Mouse (Mus musculus) olfactory bulb, adult 2 months (tissue): Measurements from ENCODE around the gene Vmn2r56.

Experiments used
- CTCF ChIP-seq: fragments of 200-500 bp; IDR thresholded peaks from 2 replicates; pipeline ENCODE4 v1.5.1; 2012; ENCODE audit warnings: low read depth, mild to moderate bottlenecking, low read length, moderate library complexity; ENCODE audit not compliant: insufficient read depth
- POLR2A ChIP-seq: fragments of 200-500 bp; IDR thresholded peaks from 2 replicates; pipeline ENCODE4 v1.6.1; 2012; ENCODE audit warnings: mild to moderate bottlenecking, low read depth, low read length, moderate library complexity; ENCODE audit not compliant: insufficient read depth

GRCm38 (mm10) chr7:12779782-12780150, 45.0 kb upstream of the Vmn2r56 start:
- TF ChIP-seq CTCF (no peak), POLR2A (no peak)
